Mouse (Mus musculus): ENCODE measurements around the gene Itgad. TPM values are rescaled to one million over a fixed set of nuclear protein-coding genes. Genes with fewer than 3 reads are reported as not detected.

The Itgad gene
- total and polyA plus RNA-seq, 3 experiments, result not detected

- Histone ChIP-seq H3K4me3 (ENCODE audit: control insufficient read depth in 1 of 2, insufficient read depth in 1 of 2, low read depth in 2 of 2, low read length in 2 of 2) (no peak overlapping the region), H3K9me3 (replicated peaks; ENCODE audit: insufficient read depth, low read length) (no peaks in the 10 kb centered on the region), H3K27ac (ENCODE audit: control insufficient read depth, low read depth, low read length) (no peak overlapping the region), H3K4me1 (ENCODE audit: control insufficient read depth in 1 of 2, insufficient read depth in 2 of 2, low read length in 2 of 2) (no peaks in the 10 kb centered on the region), H3K9ac (ENCODE audit: control insufficient read depth, low read depth, low read length, poor library complexity, severe bottlenecking) (no peak overlapping the region), H3K36me3 (ENCODE audit: control insufficient read depth in 1 of 2, insufficient read depth in 2 of 2, low read length in 2 of 2) (no peaks in the 10 kb centered on the region), H3K27me3 (ENCODE audit: control insufficient read depth in 1 of 2, insufficient read depth in 2 of 2, low read length in 2 of 2) (peaks cover 7 to 13% of the 10 kb centered on the region in 2 experiments), H3K79me2 (ENCODE audit: control insufficient read depth, insufficient read depth, low read length, poor library complexity) (no peaks in the 10 kb centered on the region)
- DNase-seq (ENCODE audit: low read depth, low spot score), result no peak
- TF ChIP-seq TAL1 (IDR thresholded peaks at IDR 0.05; ENCODE audit: low read length), result no peak
- no peak for TF ChIP-seq CHD1 (IDR thresholded peaks at IDR 0.05; ENCODE audit: low read depth, low read length)
- TF ChIP-seq GATA1 (IDR thresholded peaks at IDR 0.05; ENCODE audit: low read depth, low read length), result no peak
- no peak for TF ChIP-seq ZMIZ1 (IDR thresholded peaks at IDR 0.05; ENCODE audit: low read depth, low read length)
- no peak for TF ChIP-seq USF2 (IDR thresholded peaks at IDR 0.05; ENCODE audit: borderline replicate concordance in 1 of 2, insufficient read depth in 1 of 2, low read depth in 1 of 2, low read length in 2 of 2)
- TF ChIP-seq CHD2 (IDR thresholded peaks at IDR 0.05; ENCODE audit: low read length), result no peak
- TF ChIP-seq E2F4 (IDR thresholded peaks at IDR 0.05; ENCODE audit: borderline replicate concordance, low read depth, low read length), result no peak
- TF ChIP-seq MAX (IDR thresholded peaks at IDR 0.05; ENCODE audit: low read length), result no peak
- TF ChIP-seq POLR2AphosphoS2 (IDR thresholded peaks at IDR 0.05; ENCODE audit: low read length), result no peak
- no peak for TF ChIP-seq USF1 (IDR thresholded peaks at IDR 0.05; ENCODE audit: low read depth, low read length)
- TF ChIP-seq ZC3H11A (IDR thresholded peaks at IDR 0.05; ENCODE audit: low read depth, low read length), result no peak
- no peak for TF ChIP-seq TCF12 (IDR thresholded peaks at IDR 0.05; ENCODE audit: low read depth, low read length)
- TF ChIP-seq GABPA (IDR thresholded peaks at IDR 0.05; ENCODE audit: low read depth, low read length), result no peak
Measured at GRCm38 (mm10) chr7:128169996-128170395, 15.8 kb downstream of the Itgad start.

- Histone ChIP-seq H3K9ac (ENCODE audit: control insufficient read depth, low read depth, low read length, poor library complexity, severe bottlenecking) (no peak overlapping the region), H3K27ac (ENCODE audit: control insufficient read depth, low read depth, low read length) (no peak overlapping the region), H3K4me3 (ENCODE audit: control insufficient read depth in 1 of 2, insufficient read depth in 1 of 2, low read depth in 2 of 2, low read length in 2 of 2) (no peak overlapping the region), H3K9me3 (replicated peaks; ENCODE audit: insufficient read depth, low read length) (no peaks in the 10 kb centered on the region), H3K4me1 (ENCODE audit: control insufficient read depth in 1 of 2, insufficient read depth in 2 of 2, low read length in 2 of 2) (no peaks in the 10 kb centered on the region), H3K27me3 (ENCODE audit: control insufficient read depth in 1 of 2, insufficient read depth in 2 of 2, low read length in 2 of 2) (peaks cover 3 to 8% of the 10 kb centered on the region in 2 experiments; a peak in 3 of 4 replicates), H3K36me3 (ENCODE audit: control insufficient read depth in 1 of 2, insufficient read depth in 2 of 2, low read length in 2 of 2) (no peaks in the 10 kb centered on the region), H3K79me2 (ENCODE audit: control insufficient read depth, insufficient read depth, low read length, poor library complexity) (no peaks in the 10 kb centered on the region)
- no peak for TF ChIP-seq NELFE (IDR thresholded peaks at IDR 0.05; ENCODE audit: low read depth, low read length)
- DNase-seq (ENCODE audit: low read depth, low spot score), result no peak
Measured at GRCm38 (mm10) chr7:128178385-128178784, 24.2 kb downstream of the Itgad start.

GRCm38 (mm10) chr7:128180126-128180525 lies 25.9 kb downstream of the Itgad start:
- Histone ChIP-seq H3K36me3 (ENCODE audit: control insufficient read depth in 1 of 2, insufficient read depth in 2 of 2, low read length in 2 of 2) (no peaks in the 10 kb centered on the region), H3K4me3 (ENCODE audit: control insufficient read depth in 1 of 2, insufficient read depth in 1 of 2, low read depth in 2 of 2, low read length in 2 of 2) (no peak overlapping the region), H3K79me2 (ENCODE audit: control insufficient read depth, insufficient read depth, low read length, poor library complexity) (no peaks in the 10 kb centered on the region), H3K27me3 (ENCODE audit: control insufficient read depth in 1 of 2, insufficient read depth in 2 of 2, low read length in 2 of 2) (peaks cover 3 to 11% of the 10 kb centered on the region in 2 experiments; a peak in 3 of 4 replicates), H3K9me3 (replicated peaks; ENCODE audit: insufficient read depth, low read length) (no peaks in the 10 kb centered on the region), H3K9ac (ENCODE audit: control insufficient read depth, low read depth, low read length, poor library complexity, severe bottlenecking) (no peak overlapping the region), H3K27ac (ENCODE audit: control insufficient read depth, low read depth, low read length) (no peak overlapping the region), H3K4me1 (ENCODE audit: control insufficient read depth in 1 of 2, insufficient read depth in 2 of 2, low read length in 2 of 2) (no peaks in the 10 kb centered on the region)
- peak; percentile 24 for DNase-seq (ENCODE audit: low read depth, low spot score)
- TF ChIP-seq ZMIZ1 (IDR thresholded peaks at IDR 0.05; ENCODE audit: low read depth, low read length) (no peak), UBTF (IDR thresholded peaks at IDR 0.05; ENCODE audit: borderline replicate concordance, insufficient read depth, low read depth, low read length) (no peak), ELF1 (IDR thresholded peaks at IDR 0.05; ENCODE audit: low read depth, low read length) (no peak), GABPA (IDR thresholded peaks at IDR 0.05; ENCODE audit: low read depth, low read length) (no peak), BHLHE40 (IDR thresholded peaks at IDR 0.05; ENCODE audit: borderline replicate concordance, low read depth, low read length) (no peak), TCF12 (IDR thresholded peaks at IDR 0.05; ENCODE audit: low read depth, low read length) (no peak), USF1 (IDR thresholded peaks at IDR 0.05; ENCODE audit: low read depth, low read length) (no peak), ZC3H11A (IDR thresholded peaks at IDR 0.05; ENCODE audit: low read depth, low read length) (no peak)

Data from MEL (cell line).